Mouse (Mus musculus) retina, postnatal 1 day (tissue): ENCODE measurements around the gene Rala.

Source experiments
- DNase-seq: peaks from one replicate; pipeline ENCODE4 v3.0.0-alpha.2; 2012

Gene Rala

GRCm38 (mm10) chr13:17879061-17879460 lies 65.0 kb downstream of the Rala start:
- DNase-seq = no peak

DNA sequence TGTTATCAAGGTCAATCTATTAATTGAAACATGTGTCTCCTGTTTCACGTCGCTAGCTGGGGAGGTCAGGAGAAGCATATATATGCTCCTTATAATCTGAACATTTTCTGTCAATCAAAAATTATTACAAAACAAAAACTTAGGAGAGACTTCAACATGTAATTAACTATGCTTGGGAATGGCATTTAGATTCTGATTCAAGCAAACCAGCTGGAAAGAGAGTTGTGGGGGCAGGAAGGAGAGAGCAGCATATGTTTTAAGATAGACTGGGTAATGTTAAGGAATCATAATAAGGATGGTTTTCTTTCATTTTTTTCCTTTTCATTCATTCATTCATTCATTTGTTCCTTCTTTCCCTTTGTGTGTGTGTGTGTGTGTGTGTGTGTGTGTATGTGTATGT lies 77.3 kb downstream of the Rala start:
- no peak for DNase-seq

- DNase-seq = no peak
Measured at GRCm38 (mm10) chr13:17860536-17860935, 83.5 kb downstream of the Rala start.

GRCm38 (mm10) chr13:17859365-17860033 lies 84.5 kb downstream of the Rala start:
- peak; percentile 11 for DNase-seq

DNA sequence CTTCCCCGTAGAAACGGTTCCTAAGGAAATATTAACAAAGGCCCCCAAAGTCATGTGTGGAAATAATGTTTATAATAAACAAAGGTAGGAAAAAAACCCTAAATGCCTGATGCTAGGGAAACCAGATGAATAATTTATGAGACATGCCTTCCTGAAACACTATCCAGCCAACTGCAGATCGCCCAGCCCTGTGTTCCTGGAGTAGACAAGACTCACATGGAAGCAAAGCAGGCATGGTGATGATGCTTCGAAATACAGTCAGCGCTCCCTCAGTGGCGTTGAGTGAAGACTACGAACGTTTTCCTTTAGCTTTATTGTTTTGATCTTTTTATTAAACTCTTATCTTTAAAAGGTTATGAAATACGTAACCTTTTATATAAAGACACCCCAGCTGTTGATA lies 87.0 kb downstream of the Rala start:
- DNase-seq = no peak

- DNase-seq = peak; percentile 37
Measured at GRCm38 (mm10) chr13:17855492-17856138, 88.4 kb downstream of the Rala start.

DNA sequence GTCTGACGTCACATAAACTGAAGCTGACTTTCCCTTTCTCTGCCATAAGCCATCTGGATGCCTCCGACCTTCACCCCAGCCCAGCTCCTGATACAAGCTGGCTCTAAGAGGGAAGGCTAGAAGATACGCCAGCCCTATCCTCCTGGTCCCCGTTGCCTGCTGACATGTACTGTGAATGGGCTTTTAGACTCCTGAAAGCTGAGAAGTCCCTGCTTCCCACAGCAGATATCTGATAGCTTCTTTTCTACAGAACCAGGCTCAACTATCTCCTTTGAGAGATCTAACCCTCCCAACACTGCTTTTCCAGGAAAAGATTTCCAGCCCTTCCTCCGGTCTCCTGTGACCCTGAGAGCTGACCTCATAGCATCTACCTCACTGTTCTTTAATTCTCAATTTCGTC lies 89.3 kb downstream of the Rala start:
- DNase-seq = no peak

DNA sequence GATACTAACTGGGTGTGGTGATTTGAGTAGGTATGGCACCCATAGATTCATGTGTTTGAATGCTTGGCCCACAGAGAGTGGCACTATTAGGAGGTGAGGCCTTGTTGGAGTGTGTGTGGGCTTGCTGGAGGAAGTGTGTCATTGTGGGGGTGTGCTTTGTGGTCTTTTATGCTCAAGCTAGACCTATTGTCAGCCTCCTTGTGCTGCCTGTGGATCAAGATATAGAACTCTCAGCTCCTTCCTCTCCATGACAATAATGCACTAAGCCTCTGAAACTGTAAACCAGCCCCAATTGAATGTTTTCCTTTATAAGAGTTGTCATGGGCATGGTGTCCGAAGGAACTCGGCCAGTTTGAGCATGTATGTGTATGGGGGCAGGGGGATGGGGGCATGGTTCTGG lies 100.7 kb downstream of the Rala start:
- DNase-seq = no peak

DNA sequence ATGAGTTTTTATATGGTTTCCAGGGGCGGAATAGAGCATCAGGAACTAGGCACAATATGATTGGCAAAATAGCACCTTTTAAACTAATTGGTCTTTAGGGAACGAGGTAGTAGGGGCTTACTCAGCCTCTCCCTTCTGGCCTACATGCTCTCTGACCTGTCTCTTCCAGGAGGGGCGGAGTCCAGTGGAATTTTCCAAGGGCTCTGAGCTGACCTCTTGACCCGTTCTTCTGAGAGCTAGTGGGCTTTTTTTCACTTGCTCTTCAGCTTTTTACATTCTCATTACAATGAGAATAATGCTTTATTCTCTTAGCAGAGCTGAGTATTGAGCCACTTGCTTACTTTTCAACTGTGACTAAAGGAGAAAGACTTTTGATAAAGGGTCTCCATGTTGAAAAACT lies 101.3 kb downstream of the Rala start:
- no peak for DNase-seq

DNA sequence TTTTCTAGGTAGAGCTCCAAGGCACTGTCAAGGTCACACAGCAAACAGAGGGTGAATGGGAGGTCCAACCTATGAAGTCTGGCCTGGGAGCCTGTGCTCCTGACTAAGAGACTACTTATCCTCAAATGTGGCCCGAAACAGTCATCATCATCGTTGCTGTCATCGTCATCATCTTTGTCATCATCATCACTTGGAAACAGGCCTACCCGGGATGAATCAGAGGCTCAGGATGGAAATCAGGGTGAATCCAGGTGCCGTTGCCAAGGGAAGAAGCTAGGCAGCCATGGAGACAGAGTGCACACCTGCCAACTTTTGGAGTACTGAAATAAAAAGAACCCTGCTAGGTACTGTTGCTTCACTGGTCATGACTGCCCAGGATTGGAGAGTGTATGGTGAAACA lies 104.9 kb downstream of the Rala start:
- DNase-seq = no peak

GRCm38 (mm10) chr13:17838484-17838851 lies 105.6 kb downstream of the Rala start:
- DNase-seq = peak; percentile 84

DNA sequence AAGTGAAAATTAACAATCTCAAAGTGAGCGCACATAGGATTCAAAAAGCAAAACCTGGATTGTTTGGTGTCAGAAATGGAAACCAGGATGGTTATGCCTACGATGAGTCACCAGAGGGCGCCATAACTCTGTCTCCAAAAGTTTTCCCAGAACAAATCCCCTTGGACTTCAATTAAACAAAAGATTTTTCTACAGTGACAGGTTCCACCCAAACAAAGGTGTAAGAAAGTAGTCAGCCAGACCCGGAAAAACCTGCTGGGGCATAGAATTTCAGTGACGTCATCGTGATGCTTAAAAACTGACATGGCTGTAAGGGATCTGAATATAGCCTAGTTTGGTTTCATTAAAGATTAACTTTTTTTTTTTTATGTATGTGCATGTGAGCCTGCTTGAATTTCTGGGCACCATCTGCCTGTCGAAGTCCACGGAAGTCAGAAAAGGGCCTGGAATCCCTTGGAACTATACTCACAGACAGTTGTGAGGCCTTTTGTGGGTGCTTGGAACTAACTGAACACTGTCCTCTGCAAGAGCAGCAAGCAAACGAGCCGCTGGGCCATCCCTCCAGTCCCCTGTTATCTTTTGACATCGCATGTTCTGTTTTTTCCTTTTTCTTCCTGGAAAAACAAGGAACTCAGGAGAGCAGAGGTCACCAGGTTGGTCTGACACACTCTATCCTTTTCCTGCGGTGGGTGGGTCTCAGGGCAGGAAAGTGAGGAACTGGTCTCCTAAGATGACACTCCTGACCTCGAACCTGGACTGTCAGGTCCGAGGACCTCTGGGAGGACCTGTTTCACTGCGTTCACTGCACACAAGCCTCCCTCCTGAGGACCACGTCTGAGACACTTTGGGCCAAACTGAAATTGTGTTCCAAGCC lies 106.2 kb downstream of the Rala start:
- DNase-seq = peak; percentile 61

DNA sequence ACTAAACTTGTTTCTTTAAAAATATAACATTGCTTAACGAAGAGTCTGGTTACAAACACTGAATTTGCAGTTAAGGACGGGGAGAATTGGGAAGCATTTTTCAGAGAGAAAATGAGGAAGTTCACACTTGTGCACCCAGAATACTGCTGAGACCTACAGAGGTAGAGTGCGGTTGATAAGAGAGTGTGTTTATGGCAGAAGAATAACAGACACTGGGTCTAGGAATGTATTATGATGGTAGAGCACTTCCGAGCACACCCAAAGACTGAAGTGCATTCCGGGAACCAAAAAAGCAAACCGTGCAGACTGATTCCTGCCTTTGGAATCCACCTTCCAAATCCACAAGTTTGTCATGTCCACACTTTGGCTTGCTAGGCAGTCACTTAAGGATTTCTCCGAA lies 107.2 kb downstream of the Rala start:
- DNase-seq = no peak

GRCm38 (mm10) chr13:17832940-17833339 lies 111.1 kb downstream of the Rala start:
- no peak for DNase-seq
